ENCODE assay signal across 15 mouse cellular contexts in genomic region chr1:62374427-62375050, GRCm38 (mm10).
"Had no signal": no experiment of that assay in that cellular context is flagged by ENCODE, and none has a peak within 500 bp of the region (broad histone marks: within the 10 kb centered on the region; RNA-seq: fewer than 3 reads in every experiment).

No protein-coding gene starts in this region.

- DNase-seq: kidney, postnatal 10 days; kidney, postnatal 4 days; left cerebral cortex, postnatal 4 days; lung, embryonic 14.5 days; lung, postnatal 10 days; right cerebral cortex, adult 18-20 months; right cerebral cortex, postnatal 25 days had no signal

- ATAC-seq: liver, embryonic 12.5 days; midbrain, embryonic 16.5 days had no signal

- H3K27ac ChIP-seq: layer of hippocampus, adult 2 months; limb, embryonic 15.5 days; liver, embryonic 12.5 days; macrophage; midbrain, embryonic 12.5 days; neural tube, embryonic 15.5 days had no signal

- H3K4me1 ChIP-seq: limb, embryonic 15.5 days; liver, embryonic 12.5 days; megakaryocyte, embryonic 14.5 days; midbrain, embryonic 12.5 days; neural tube, embryonic 15.5 days had no signal

- H3K4me2 ChIP-seq: limb, embryonic 15.5 days; liver, embryonic 12.5 days; lung, embryonic 14.5 days; midbrain, embryonic 12.5 days; neural tube, embryonic 15.5 days had no signal

- H3K4me3 ChIP-seq: layer of hippocampus, adult 2 months; limb, embryonic 15.5 days; liver, embryonic 12.5 days; megakaryocyte, embryonic 14.5 days; midbrain, embryonic 12.5 days; neural tube, embryonic 15.5 days had no signal

- H3K36me3 ChIP-seq: limb, embryonic 15.5 days; liver, embryonic 12.5 days; midbrain, embryonic 12.5 days; neural tube, embryonic 15.5 days had no signal

- H3K9me3 ChIP-seq: limb, embryonic 15.5 days; liver, embryonic 12.5 days; midbrain, embryonic 12.5 days; neural tube, embryonic 15.5 days had no signal

- H3K27me3 ChIP-seq: limb, embryonic 15.5 days; liver, embryonic 12.5 days; megakaryocyte, embryonic 14.5 days; midbrain, embryonic 12.5 days; neural tube, embryonic 15.5 days had no signal

- H3K9ac ChIP-seq: limb, embryonic 15.5 days; liver, embryonic 12.5 days; lung, embryonic 14.5 days; midbrain, embryonic 12.5 days; neural tube, embryonic 15.5 days had no signal
